Mouse (Mus musculus) embryonic facial prominence, embryonic 15.5 days (tissue): ENCODE measurements around the gene Tbx3. TPM values are rescaled to one million over a fixed set of nuclear protein-coding genes. Genes with fewer than 3 reads are reported as not detected.

ENCODE experiments used
- ATAC-seq: fragments of 200-750 bp; cut with Nextera tagmentation; 2 replicates; pipeline ENCODE4 v1.8.0; 2017; ENCODE audit warnings: low read depth, moderate TSS enrichment; ENCODE audit not compliant: insufficient number of reproducible peaks, low FRiP score, low TSS enrichment
- H3K27ac ChIP-seq: fragments of 300-500 bp; sonication (generic); replicated peaks from 2 replicates; pipeline ENCODE4 v1.5.1; 2015; ENCODE audit warnings: mild to moderate bottlenecking, inconsistent platforms
- H3K27me3 ChIP-seq: fragments of 300-500 bp; sonication (generic); 2 replicates; pipeline ENCODE4 v1.6.1; 2015; ENCODE audit warnings: inconsistent platforms
- H3K36me3 ChIP-seq: fragments of 300-500 bp; sonication (generic); 2 replicates; pipeline ENCODE4 v1.6.1; 2015; ENCODE audit warnings: mild to moderate bottlenecking, inconsistent platforms
- H3K4me1 ChIP-seq: fragments of 300-500 bp; sonication (generic); 2 replicates; pipeline ENCODE4 v1.6.1; 2015; ENCODE audit warnings: inconsistent platforms
- H3K4me2 ChIP-seq: fragments of 300-500 bp; sonication (generic); replicated peaks from 2 replicates; pipeline ENCODE4 v1.6.1; 2015; ENCODE audit warnings: mild to moderate bottlenecking, inconsistent platforms
- H3K4me3 ChIP-seq: fragments of 300-500 bp; sonication (generic); replicated peaks from 2 replicates; pipeline ENCODE4 v1.5.1; 2015; ENCODE audit warnings: mild to moderate bottlenecking, inconsistent platforms
- H3K9ac ChIP-seq: fragments of 300-500 bp; sonication (generic); 2 replicates; pipeline ENCODE4 v1.6.1; 2015; ENCODE audit warnings: inconsistent platforms
- H3K9me3 ChIP-seq: fragments of 300-500 bp; sonication (generic); replicated peaks from 2 replicates; pipeline ENCODE4 v1.6.1; 2016; ENCODE audit warnings: inconsistent platforms
- WGBS: fragments of 180-500 bp; shearing (Covaris S2); methylation state at CpG from one replicate; pipeline ENCODE4 v1.1.7; 2015; 5-methylcytosine and 5-hydroxymethylcytosine counted together
- polyA plus RNA-seq: library from polyadenylated mRNA; unstranded; fragments of >200 nt; fragmentation: Nextera tagmentation; extraction: Ambion mirVana; gene quantifications from 2 replicates; pipeline ENCODE4 v1.2.1, GENCODE M21; 2015

The Tbx3 gene
- polyA plus RNA-seq, 1 experiment from 2014 or later = 42.1 TPM

DNA sequence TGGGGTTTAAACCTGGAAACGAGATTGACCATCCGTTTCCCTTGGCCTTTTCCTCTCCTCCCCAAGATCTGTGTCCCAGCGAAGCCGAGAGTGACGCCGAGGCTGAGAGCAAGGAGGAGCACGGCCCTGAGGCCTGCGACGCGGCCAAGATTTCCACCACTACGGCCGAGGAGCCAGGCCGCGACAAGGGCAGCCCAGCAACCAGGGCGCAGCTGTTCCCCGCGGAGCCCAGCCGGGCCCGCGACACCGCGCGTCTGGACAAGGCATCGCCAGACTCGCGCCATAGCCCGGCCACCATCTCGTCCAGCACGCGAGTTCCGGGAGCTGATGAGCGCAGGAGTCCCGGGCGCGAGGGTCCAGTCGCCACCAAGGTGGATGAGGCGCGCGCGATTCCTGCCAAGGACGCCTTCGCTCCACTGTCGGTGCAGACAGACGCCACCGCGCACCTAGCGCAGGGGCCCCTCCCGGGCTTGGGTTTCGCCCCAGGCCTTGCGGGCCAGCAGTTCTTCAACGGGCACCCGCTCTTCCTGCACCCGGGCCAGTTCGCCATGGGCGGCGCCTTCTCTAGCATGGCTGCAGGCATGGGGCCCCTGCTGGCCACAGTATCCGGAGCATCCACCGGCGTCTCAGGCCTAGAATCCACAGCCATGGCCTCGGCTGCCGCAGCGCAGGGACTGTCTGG lies 10.0 kb downstream of the Tbx3 start:
- peak overlapping the region; percentile 81 for H3K27ac ChIP-seq
- peaks cover 9% of the 10 kb centered on the region; the same call in 1 of the 2 replicates for H3K36me3 ChIP-seq
- no peak for ATAC-seq

DNA sequence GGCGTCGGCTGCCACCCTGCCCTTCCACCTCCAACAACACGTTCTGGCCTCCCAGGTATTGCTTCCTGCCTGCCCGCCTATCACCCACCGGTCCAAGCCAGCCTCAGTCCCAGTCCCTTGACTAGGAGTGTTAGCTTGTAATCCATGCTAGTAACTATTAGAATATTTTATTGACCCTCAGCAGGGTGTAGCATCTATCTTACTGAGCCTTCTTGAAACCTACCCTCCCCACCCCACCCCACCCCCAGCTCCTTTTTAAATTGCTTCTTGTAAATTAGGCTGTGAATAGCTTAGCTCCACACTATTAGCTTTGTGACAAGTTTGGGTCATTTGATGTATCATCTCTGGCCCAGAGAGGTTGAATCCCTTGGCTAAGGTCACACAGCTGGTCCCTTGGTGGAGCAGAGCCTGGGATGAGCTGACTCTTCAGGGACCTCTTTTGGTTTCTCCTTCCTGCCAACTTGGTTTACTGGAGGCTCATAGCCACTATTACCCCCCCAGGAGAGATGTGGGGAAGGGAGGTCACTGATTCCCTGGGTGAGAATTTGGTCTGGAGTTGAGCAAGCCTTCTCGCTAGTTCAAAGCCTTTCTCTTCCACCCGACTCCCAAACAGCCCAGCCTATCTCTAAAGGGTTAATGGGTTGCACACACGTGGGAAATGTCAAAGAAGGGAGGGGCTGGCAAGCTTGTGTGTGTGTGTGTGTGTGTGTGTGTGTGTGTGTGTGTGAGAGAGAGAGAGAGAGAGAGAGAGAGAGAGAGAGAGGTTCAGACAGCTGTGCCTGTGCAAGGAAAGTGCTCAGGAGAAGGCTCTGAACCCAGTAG lies 10.8 kb downstream of the Tbx3 start:
- Histone ChIP-seq H3K4me3 (peak overlapping the region; percentile 38), H3K36me3 (peaks cover 9% of the 10 kb centered on the region; the same call in 1 of the 2 replicates), H3K27ac (peak overlapping the region; percentile 81), H3K4me1 (peaks cover 49% of the 10 kb centered on the region), H3K9me3 (no peaks in the 10 kb centered on the region), H3K9ac (peak overlapping the region; percentile 26), H3K27me3 (peaks cover 37% of the 10 kb centered on the region), H3K4me2 (peak overlapping the region; percentile 55)
- no peak for ATAC-seq
- 19% methylated on average over 8 of the region's 8 CpGs for WGBS

More for the DNA sequence above, 10.0 kb downstream of the Tbx3 start:
- Histone ChIP-seq H3K9me3 (no peaks in the 10 kb centered on the region), H3K4me2 (peak overlapping the region; percentile 55), H3K9ac (peak overlapping the region; percentile 26), H3K27me3 (peaks cover 39% of the 10 kb centered on the region), H3K4me1 (peaks cover 46% of the 10 kb centered on the region), H3K4me3 (peak overlapping the region; percentile 38)
- 11% methylated on average over 62 of the region's 62 CpGs for WGBS

DNA sequence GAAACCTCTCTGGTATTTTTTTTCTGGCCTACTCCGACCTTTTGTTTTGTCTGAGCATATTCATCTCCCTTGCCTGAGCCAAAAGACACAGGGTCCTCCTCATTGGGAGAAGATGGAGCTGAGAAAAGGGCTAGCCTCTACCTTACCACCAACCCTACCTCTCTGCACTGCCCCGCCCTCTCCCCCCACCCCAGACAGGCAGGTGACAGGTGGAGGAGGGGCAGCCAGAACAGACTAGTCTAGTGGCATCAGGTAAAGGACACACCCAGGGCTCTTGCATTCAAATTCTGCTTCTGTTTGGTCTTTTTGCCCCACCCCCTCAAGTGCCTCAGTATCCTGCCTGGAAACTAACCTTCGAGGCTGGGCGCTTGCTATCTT lies 11.4 kb downstream of the Tbx3 start:
- ATAC-seq = no peak
- Histone ChIP-seq H3K9ac (no peak overlapping the region), H3K27ac (peak overlapping the region; percentile 81), H3K36me3 (peaks cover 9% of the 10 kb centered on the region; the same call in 1 of the 2 replicates), H3K27me3 (peaks cover 41% of the 10 kb centered on the region), H3K4me3 (peak overlapping the region; percentile 38), H3K4me1 (peaks cover 53% of the 10 kb centered on the region), H3K4me2 (peak overlapping the region; percentile 55), H3K9me3 (no peaks in the 10 kb centered on the region)
- 31% methylated on average over 4 of the region's 4 CpGs for WGBS

DNA sequence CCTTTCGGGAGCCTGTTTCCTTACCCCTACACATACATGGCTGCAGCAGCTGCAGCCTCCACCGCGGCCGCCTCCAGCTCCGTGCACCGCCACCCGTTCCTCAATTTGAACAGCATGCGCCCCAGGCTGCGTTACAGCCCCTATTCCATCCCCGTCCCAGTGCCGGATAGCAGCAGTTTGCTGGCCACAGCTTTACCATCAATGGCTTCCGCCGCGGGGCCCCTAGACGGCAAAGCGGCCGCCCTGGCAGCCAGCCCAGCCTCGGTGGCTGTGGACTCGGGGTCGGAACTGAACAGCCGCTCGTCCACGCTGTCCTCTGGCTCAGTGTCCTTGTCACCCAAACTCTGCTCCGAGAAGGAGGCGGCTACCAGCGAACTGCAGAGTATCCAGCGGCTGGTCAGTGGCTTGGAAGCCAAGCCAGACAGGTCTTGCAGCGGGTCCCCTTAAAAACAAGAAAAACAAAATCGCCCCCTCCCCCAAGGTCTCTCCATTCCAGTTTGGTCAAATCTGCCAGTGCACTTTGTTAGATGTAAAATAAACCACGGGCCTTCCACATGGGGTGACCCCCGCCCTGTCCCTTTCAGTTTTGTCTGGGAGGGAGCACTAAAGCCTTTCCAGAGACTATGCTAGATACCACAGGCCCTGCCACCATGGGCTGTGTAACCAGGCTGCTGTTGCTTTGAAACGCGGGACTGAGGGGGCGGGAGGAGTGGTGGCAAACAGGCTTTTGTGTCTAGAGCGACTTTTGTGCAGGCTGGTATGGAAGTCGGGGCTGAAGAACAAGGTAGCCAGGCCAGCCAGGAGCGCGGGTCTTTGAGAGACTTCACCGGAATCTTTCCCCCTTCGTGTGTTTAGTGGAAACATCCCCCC lies 12.4 kb downstream of the Tbx3 start:
- WGBS = 12% methylated on average over 40 of the region's 40 CpGs
- ATAC-seq = peak; percentile 12; the same call in 1 of the 2 replicates
- Histone ChIP-seq H3K36me3 (peaks cover 7% of the 10 kb centered on the region; the same call in 1 of the 2 replicates), H3K9me3 (no peaks in the 10 kb centered on the region), H3K4me1 (peaks cover 63% of the 10 kb centered on the region), H3K27me3 (peaks cover 51% of the 10 kb centered on the region), H3K9ac (peak overlapping the region; percentile 12; the same call in 1 of the 2 replicates), H3K27ac (peak overlapping the region; percentile 81), H3K4me2 (peak overlapping the region; percentile 55), H3K4me3 (peak overlapping the region; percentile 38)

DNA sequence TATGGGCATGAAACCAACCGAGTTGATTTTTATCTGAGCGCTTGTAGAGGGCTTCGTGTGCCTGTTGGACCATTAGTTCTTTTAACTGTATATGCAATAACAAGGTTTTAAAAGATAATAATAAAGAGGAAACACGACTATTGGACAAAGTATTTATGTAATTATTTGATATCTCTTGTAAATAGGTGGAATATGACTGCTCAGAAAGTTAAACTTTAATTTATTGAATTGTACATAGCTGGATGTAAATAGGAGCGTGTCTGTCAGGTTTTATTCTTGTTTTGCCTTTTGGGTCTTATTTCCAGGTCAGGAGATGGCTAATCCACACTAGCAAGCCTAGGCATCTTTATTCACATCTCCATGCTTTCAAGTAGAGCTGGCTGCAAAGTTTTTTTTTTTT lies 13.4 kb downstream of the Tbx3 start:
- no peak overlapping the region for H3K9ac ChIP-seq
- H3K4me3 ChIP-seq = no peak overlapping the region
- WGBS = 34% methylated on average over 5 of the region's 5 CpGs
- peak overlapping the region; percentile 81 for H3K27ac ChIP-seq
- H3K4me1 ChIP-seq = peaks cover 59% of the 10 kb centered on the region
- H3K36me3 ChIP-seq = no peaks in the 10 kb centered on the region
- no peak overlapping the region for H3K4me2 ChIP-seq
- H3K9me3 ChIP-seq = no peaks in the 10 kb centered on the region
- no peak for ATAC-seq
- peaks cover 56% of the 10 kb centered on the region for H3K27me3 ChIP-seq

DNA sequence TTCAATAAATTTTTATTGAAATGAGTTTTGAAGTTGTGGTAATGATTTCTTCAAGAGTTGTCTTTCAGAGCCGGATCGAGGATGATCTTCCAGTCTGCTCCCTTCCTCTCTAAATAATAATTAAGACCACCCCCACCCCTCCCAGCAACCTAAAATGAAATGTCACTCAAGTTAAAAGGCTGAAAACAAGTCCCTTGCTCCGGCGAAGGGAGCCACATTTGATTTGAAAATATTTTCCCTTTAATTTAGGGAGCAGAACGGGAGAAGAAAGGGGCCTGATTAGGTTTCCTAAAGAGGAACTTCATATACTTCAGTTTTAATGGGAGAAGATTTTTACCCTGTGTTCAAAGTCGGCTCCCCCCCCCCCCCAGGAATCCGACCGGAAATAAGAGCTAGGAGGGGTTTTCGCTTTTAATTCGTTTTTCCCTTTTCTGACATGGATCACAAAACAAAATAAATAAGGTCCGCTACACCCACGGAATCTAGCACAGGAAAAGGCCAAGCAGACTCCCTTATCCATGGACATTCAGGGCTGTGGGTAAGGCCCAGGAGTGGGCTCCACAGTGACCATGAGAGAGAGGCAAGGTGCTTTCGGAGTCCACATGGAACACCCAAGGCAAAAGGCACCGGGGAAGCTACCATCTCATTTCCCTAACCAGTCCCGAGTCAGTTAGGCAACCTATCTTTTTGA lies 14.4 kb downstream of the Tbx3 start:
- Histone ChIP-seq H3K27ac (peak overlapping the region; percentile 87), H3K9me3 (no peaks in the 10 kb centered on the region), H3K27me3 (peaks cover 66% of the 10 kb centered on the region), H3K4me2 (peak overlapping the region; percentile 65), H3K9ac (no peak overlapping the region), H3K4me3 (0 out of 2 replicates have a peak overlapping the region, but pooled peaks have one; percentile 40), H3K36me3 (no peaks in the 10 kb centered on the region), H3K4me1 (peaks cover 56% of the 10 kb centered on the region)
- WGBS = 15% methylated on average over 15 of the region's 15 CpGs
- no peak for ATAC-seq

DNA sequence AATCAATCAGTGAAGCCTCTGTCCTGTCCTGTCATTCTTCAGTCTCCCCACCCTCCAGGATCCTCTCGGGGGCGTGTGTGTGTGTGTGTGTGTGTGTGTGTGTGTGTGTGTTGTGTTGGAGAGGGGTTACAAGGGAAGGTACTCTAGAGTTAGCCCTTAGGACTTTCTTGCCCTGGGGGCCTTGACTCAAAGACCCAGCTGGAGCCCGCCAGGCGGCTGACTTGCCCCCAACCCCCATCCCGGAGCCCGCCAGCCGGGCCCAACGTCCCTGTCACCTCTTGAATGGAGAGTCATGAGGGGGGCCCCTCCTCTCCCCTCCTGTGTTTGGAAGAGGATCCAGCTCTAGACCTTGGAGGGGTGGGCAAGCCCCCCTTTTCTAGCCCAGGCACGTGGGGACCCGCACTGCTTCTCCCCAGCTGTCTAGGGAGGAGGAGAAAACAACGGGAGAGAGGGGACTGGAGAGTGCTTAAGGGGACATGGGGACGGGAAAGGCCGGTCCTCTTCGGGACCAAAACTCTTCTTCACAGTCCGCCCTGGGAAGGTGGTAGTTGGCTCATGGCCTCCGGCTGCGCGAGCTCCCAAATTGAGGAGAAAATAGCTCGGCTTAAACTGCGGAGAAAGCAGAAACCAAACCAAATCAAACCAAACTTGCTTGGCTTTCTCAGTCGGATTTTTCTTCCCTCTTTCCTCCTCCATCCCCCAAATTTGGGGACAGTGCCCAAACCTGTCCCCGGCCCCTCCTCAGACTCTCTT lies 15.2 kb downstream of the Tbx3 start:
- Histone ChIP-seq H3K9ac (no peak overlapping the region; the same call in 1 of the 2 replicates), H3K27ac (peak overlapping the region; percentile 87), H3K4me1 (peaks cover 50% of the 10 kb centered on the region), H3K9me3 (no peaks in the 10 kb centered on the region), H3K4me2 (peak overlapping the region; percentile 65), H3K36me3 (no peaks in the 10 kb centered on the region), H3K27me3 (peaks cover 69% of the 10 kb centered on the region), H3K4me3 (peak overlapping the region; percentile 40)
- peak; percentile 44; the same call in 1 of the 2 replicates for ATAC-seq
- WGBS = 4% methylated on average over 22 of the region's 22 CpGs

DNA sequence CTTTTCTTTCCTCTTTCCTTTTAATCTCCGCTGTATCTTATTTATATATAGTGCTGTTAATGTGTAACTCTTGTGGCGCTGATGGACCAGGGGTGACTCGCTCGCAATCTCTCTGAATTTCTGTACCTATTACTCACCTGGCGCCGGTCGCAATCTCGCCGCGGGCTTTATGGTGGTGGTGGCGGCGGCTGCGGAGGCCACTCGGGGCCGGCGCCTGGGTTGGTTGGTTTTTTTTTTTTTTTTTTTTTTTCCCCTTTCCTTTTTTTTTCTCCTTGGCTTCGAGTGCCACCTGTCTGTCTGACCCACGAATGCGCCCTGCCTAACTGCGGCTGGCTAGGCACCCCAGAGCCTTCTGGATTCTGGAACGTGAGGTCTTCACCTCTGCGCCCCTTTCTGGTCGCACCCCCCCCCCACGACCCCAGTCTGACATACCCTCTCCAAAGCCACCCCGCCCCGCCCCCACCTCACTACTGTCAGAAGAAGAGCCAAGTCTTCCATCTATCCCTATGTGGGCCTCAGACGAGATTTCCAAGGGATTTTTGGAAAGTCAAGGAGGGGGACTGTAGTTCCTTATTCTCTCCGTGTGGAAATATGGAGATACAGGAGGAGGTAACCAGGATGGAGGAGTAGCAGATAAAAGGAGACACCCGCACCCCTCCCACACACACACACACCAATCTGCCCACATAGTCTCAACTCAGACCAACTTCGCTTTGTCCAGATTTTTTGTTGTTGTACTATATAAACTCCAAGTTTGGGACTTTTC lies 15.9 kb downstream of the Tbx3 start:
- Histone ChIP-seq H3K4me1 (peaks cover 52% of the 10 kb centered on the region), H3K4me3 (peak overlapping the region; percentile 40), H3K27ac (peak overlapping the region; percentile 87), H3K36me3 (no peaks in the 10 kb centered on the region), H3K27me3 (peaks cover 63% of the 10 kb centered on the region), H3K9me3 (no peaks in the 10 kb centered on the region), H3K9ac (no peak overlapping the region; the same call in none of the 2 replicates), H3K4me2 (peak overlapping the region; percentile 65)
- ATAC-seq = no peak
- under 1% methylated on average over 30 of the region's 30 CpGs for WGBS

DNA sequence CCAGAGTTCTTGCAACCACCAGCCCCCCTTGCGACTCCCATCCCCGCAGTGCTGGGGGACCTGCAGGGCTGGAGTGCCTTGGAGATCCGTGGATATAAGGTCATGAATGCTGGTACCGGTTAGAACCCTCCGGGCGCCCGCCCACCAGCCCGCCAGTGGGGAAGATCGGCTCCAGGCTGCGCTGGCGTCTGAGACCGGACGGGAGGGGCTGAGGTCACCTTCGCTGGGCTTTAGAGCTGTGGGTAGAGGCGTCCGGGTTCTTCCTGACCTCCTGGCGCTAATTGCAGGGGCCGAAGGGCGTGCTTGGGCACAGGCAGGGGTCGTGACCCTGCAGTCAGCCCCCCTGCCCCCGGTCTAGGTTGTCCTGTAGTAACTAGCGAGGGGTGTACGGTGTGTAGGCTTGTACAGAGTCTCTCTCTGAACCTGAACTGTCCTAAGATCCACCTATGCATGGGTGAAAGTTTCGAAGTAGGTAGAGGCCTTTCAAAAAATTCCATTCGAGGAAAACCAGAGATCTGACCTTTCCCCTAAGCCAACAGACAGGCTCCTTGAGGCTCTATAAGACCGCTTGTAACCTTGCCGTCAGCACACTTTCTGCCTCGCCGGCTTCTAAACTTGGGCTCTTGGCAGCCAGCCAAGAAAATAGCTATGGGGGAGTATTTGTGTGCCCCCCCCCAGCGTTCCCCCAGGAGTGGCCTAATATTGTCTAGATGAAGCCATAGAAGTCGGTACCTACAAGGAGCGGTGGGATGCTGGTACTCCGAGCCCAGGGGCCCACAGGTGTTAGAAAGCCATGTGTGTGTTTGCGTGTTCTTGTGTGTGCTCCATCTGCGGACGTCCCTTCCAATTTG lies 16.8 kb downstream of the Tbx3 start:
- Histone ChIP-seq H3K27ac (peak overlapping the region; percentile 87), H3K9me3 (no peaks in the 10 kb centered on the region), H3K36me3 (no peaks in the 10 kb centered on the region), H3K9ac (peak overlapping the region; percentile 21), H3K4me3 (peak overlapping the region; percentile 40), H3K4me2 (peak overlapping the region; percentile 65), H3K4me1 (peaks cover 51% of the 10 kb centered on the region), H3K27me3 (peaks cover 61% of the 10 kb centered on the region)
- no peak; the same call in 1 of the 2 replicates for ATAC-seq
- 7% methylated on average over 36 of the region's 36 CpGs for WGBS
